Mouse (Mus musculus): ENCODE data around the gene Capns2. TPM values are rescaled to one million over a fixed set of nuclear protein-coding genes. Genes with fewer than 3 reads are reported as not detected.

Gene Capns2
- polyA plus RNA-seq, 1 experiment from 2014 or later, result 0.47 TPM

DNA sequence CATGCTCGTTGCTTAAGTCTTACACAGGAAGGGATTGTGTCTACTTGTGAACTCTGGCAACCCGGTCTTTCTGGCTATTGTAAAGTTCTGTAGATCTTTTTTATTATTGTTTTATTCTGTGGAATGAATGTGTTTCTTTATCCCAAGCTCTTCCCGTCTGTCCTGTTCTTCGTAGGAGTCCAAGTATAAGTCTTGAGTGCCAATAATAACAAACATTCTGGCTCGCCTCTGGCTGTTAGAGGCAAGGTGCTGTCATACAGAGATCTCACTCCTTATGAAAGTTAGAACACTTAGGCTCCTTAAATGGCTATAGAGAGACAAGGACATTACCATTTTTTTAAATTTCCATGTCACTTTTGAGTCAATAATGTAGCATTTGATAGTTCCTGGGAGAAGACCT lies 4.6 kb upstream of the Capns2 start:
- ATAC-seq (replicated peaks; ENCODE audit: insufficient number of reproducible peaks, low FRiP score, low TSS enrichment), result no peak
- Histone ChIP-seq H3K4me1 (ENCODE audit: control insufficient read depth, insufficient read depth, low read length) (no peaks in the 10 kb centered on the region), H3K4me3 (ENCODE audit: low read depth, low read length) (no peak overlapping the region), H3K27ac (ENCODE audit: low read depth, low read length) (no peak overlapping the region), H3K9ac (ENCODE audit: low read depth, low read length) (no peak overlapping the region), H3K36me3 (ENCODE audit: control insufficient read depth, insufficient read depth, low read length) (no peaks in the 10 kb centered on the region), H3K4me2 (no peak overlapping the region), H3K27me3 (ENCODE audit: control insufficient read depth, insufficient read depth, low read length) (no peaks in the 10 kb centered on the region), H3K9me3 (replicated peaks; ENCODE audit: control insufficient read depth, low read length) (no peaks in the 10 kb centered on the region)
- 55% methylated on average over 5 of the region's 5 CpGs for WGBS (ENCODE audit: insufficient replicate concordance)

DNA sequence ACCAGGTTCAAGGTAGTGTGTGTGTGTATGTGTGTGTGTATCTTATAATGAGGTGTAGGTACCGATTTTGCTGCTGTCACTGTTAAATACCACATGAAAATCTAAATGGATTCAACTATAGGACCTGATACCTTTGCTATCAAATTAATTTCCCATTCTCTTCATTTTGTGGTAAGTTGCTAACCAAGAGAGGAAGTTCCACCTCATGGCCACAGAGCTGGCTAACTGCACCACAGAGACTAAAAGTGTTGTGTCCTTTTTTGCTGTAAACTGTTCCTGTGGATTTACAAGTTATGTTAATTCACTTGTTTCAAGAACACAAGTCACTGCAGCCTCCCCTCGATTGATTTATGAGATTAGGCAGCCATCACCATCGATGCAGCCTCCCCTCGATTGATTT lies 3.4 kb upstream of the Capns2 start:
- WGBS (ENCODE audit: insufficient replicate concordance), result 80% methylated on average over 4 of the region's 4 CpGs

DNA sequence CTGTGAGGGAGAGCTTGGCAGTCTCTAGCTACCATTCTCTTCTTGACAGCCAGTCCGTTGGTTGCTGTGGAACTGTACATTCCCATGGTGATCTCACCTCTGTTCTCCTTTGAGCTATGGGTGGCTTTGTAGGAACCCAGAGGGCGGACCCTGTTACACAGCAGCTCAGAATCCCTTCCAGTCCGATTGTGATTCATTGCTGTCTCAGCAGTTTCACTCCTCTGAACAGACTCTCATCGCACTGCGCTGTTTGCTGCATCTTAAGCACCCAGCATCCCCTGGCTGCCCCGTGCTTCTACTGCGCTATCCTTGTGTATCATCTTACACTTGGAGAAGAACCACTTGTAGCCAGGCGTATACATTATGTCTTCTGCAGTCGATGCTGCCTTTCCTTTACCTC lies 1.6 kb upstream of the Capns2 start:
- Histone ChIP-seq H3K4me3 (ENCODE audit: low read depth, low read length) (no peak overlapping the region), H3K9ac (ENCODE audit: low read depth, low read length) (no peak overlapping the region), H3K4me2 (no peak overlapping the region), H3K4me1 (ENCODE audit: control insufficient read depth, insufficient read depth, low read length) (no peaks in the 10 kb centered on the region), H3K27ac (ENCODE audit: low read depth, low read length) (no peak overlapping the region), H3K27me3 (ENCODE audit: control insufficient read depth, insufficient read depth, low read length) (no peaks in the 10 kb centered on the region), H3K36me3 (ENCODE audit: control insufficient read depth, insufficient read depth, low read length) (no peaks in the 10 kb centered on the region), H3K9me3 (replicated peaks; ENCODE audit: control insufficient read depth, low read length) (no peaks in the 10 kb centered on the region)
- no peak for ATAC-seq (replicated peaks; ENCODE audit: insufficient number of reproducible peaks, low FRiP score, low TSS enrichment)
- 85% methylated on average over 9 of the region's 9 CpGs for WGBS (ENCODE audit: insufficient replicate concordance)

More for the DNA sequence above, 3.4 kb upstream of the Capns2 start:
- H3K9ac ChIP-seq (ENCODE audit: low read depth, low read length), result no peak overlapping the region
- H3K27me3 ChIP-seq (ENCODE audit: control insufficient read depth, insufficient read depth, low read length), result no peaks in the 10 kb centered on the region
- no peaks in the 10 kb centered on the region for H3K36me3 ChIP-seq (ENCODE audit: control insufficient read depth, insufficient read depth, low read length)
- no peaks in the 10 kb centered on the region for H3K4me1 ChIP-seq (ENCODE audit: control insufficient read depth, insufficient read depth, low read length)
- no peak overlapping the region for H3K27ac ChIP-seq (ENCODE audit: low read depth, low read length)
- no peak for ATAC-seq (replicated peaks; ENCODE audit: insufficient number of reproducible peaks, low FRiP score, low TSS enrichment)
- H3K9me3 ChIP-seq (replicated peaks; ENCODE audit: control insufficient read depth, low read length), result no peaks in the 10 kb centered on the region
- H3K4me3 ChIP-seq (ENCODE audit: low read depth, low read length), result no peak overlapping the region
- no peak overlapping the region for H3K4me2 ChIP-seq

DNA sequence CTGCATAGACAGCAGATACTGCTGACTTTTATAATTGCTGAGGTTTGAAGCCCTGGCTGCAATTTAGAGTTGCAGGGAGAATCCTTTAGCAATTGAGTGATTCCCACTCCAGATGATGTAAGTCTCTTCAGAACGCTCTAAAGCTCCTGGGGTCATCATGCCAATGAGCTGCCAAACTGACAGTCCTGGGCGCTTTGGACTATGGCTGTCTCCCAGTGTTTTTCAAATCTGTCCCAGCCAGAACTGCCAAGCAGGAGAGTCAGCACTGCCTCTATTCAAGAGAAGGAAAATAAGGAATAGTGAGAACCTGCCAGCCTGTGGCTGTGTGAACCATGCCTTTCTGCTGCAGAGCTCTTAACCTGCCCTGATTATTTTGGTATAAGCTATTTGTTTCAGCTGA lies 1.8 kb downstream of the Capns2 start:
- WGBS (ENCODE audit: insufficient replicate concordance), result 73% methylated on average over 2 of the region's 2 CpGs

DNA sequence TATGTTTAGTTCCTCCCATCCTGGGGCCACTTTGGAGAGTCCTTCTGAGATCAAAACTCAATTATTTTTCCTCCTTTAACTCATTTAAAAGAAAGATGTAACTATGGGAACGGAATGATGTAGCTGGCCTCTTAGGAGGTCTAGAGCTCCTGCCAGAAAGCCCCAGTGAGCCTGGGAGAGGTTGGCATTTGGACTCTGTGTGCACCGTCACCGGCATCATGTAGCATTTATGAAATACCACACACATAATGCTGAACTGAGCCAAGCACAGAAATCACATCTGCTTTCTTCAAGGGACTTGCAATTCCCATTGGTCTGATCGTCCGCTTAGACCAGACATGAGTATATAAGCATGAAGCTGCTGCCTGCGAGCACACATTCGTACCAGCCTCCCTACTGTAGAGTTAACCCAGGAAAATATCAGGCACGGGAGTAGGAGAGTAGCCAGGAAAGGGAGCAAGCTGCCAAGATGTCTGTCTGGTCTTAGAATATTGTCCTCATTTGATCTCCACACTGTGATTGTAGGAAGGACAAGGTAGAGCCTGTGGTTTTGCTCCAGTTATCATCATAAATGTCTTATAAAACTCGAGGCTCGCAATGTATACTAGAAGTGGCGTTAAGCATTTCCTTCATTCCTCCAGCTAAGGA lies 2.4 kb downstream of the Capns2 start:
- Histone ChIP-seq H3K36me3 (ENCODE audit: control insufficient read depth, insufficient read depth, low read length) (no peaks in the 10 kb centered on the region), H3K27ac (ENCODE audit: low read depth, low read length) (no peak overlapping the region), H3K9ac (ENCODE audit: low read depth, low read length) (no peak overlapping the region), H3K4me1 (ENCODE audit: control insufficient read depth, insufficient read depth, low read length) (no peaks in the 10 kb centered on the region), H3K9me3 (replicated peaks; ENCODE audit: control insufficient read depth, low read length) (no peaks in the 10 kb centered on the region), H3K4me2 (no peak overlapping the region), H3K27me3 (ENCODE audit: control insufficient read depth, insufficient read depth, low read length) (no peaks in the 10 kb centered on the region), H3K4me3 (ENCODE audit: low read depth, low read length) (no peak overlapping the region)
- no peak for ATAC-seq (replicated peaks; ENCODE audit: insufficient number of reproducible peaks, low FRiP score, low TSS enrichment)
- 83% methylated on average over 11 of the region's 11 CpGs for WGBS (ENCODE audit: insufficient replicate concordance)

More for the DNA sequence above, 1.8 kb downstream of the Capns2 start:
- Histone ChIP-seq H3K4me3 (ENCODE audit: low read depth, low read length) (no peak overlapping the region), H3K27ac (ENCODE audit: low read depth, low read length) (no peak overlapping the region), H3K27me3 (ENCODE audit: control insufficient read depth, insufficient read depth, low read length) (no peaks in the 10 kb centered on the region), H3K4me1 (ENCODE audit: control insufficient read depth, insufficient read depth, low read length) (no peaks in the 10 kb centered on the region), H3K36me3 (ENCODE audit: control insufficient read depth, insufficient read depth, low read length) (no peaks in the 10 kb centered on the region), H3K9me3 (replicated peaks; ENCODE audit: control insufficient read depth, low read length) (no peaks in the 10 kb centered on the region), H3K9ac (ENCODE audit: low read depth, low read length) (no peak overlapping the region), H3K4me2 (no peak overlapping the region)
- ATAC-seq (replicated peaks; ENCODE audit: insufficient number of reproducible peaks, low FRiP score, low TSS enrichment), result no peak

DNA sequence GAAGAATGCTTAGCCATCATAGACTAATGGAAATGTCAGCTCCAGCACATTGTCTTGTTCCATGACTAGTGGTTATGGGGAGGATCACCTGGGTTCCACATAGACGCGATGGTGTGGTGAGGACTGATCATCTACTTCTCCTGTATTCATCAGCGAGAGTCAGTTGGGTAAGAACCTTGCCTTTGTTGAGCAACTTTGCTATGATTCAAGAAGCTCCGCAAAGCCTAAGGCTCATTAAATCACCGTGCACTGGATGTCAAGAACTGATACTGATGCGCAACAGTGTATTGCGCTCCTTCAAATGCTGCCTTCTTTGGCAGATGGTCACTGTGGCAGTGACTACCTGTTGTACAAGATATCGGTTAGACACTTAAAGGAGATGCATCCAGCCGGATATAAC lies 5.3 kb downstream of the Capns2 start:
- Histone ChIP-seq H3K27me3 (ENCODE audit: control insufficient read depth, insufficient read depth, low read length) (no peaks in the 10 kb centered on the region), H3K9me3 (replicated peaks; ENCODE audit: control insufficient read depth, low read length) (no peaks in the 10 kb centered on the region), H3K9ac (ENCODE audit: low read depth, low read length) (no peak overlapping the region), H3K4me2 (no peak overlapping the region), H3K27ac (ENCODE audit: low read depth, low read length) (no peak overlapping the region), H3K4me1 (ENCODE audit: control insufficient read depth, insufficient read depth, low read length) (no peaks in the 10 kb centered on the region), H3K36me3 (ENCODE audit: control insufficient read depth, insufficient read depth, low read length) (no peaks in the 10 kb centered on the region), H3K4me3 (ENCODE audit: low read depth, low read length) (no peak overlapping the region)
- no peak for ATAC-seq (replicated peaks; ENCODE audit: insufficient number of reproducible peaks, low FRiP score, low TSS enrichment)
- WGBS (ENCODE audit: insufficient replicate concordance), result 89% methylated on average over 9 of the region's 9 CpGs

DNA sequence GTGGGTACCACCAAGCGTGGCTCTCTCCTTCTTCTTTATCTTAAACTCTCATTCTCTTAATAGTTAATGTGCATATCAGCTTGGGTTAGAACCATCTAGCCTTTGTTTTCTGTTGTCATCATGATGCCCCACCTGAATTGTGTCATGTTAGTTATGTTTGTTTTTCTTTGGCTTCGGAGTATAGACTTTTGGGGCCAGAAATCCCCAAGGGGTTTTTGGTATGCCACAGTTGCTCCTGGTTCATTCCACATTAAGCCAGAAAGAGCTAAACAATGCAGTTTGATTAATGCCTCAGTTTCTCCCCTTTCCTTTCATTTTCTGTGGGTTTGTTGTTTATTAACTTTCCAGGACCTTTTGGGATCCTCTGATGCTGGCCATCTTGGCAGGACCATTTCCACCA lies 7.2 kb downstream of the Capns2 start:
- Histone ChIP-seq H3K4me2 (no peak overlapping the region), H3K36me3 (ENCODE audit: control insufficient read depth, insufficient read depth, low read length) (no peaks in the 10 kb centered on the region), H3K4me1 (ENCODE audit: control insufficient read depth, insufficient read depth, low read length) (no peaks in the 10 kb centered on the region), H3K27me3 (ENCODE audit: control insufficient read depth, insufficient read depth, low read length) (no peaks in the 10 kb centered on the region), H3K9ac (ENCODE audit: low read depth, low read length) (no peak overlapping the region), H3K27ac (ENCODE audit: low read depth, low read length) (no peak overlapping the region), H3K9me3 (replicated peaks; ENCODE audit: control insufficient read depth, low read length) (no peaks in the 10 kb centered on the region), H3K4me3 (ENCODE audit: low read depth, low read length) (no peak overlapping the region)
- ATAC-seq (replicated peaks; ENCODE audit: insufficient number of reproducible peaks, low FRiP score, low TSS enrichment), result no peak
- 78% methylated on average over 2 of the region's 2 CpGs for WGBS (ENCODE audit: insufficient replicate concordance)

DNA sequence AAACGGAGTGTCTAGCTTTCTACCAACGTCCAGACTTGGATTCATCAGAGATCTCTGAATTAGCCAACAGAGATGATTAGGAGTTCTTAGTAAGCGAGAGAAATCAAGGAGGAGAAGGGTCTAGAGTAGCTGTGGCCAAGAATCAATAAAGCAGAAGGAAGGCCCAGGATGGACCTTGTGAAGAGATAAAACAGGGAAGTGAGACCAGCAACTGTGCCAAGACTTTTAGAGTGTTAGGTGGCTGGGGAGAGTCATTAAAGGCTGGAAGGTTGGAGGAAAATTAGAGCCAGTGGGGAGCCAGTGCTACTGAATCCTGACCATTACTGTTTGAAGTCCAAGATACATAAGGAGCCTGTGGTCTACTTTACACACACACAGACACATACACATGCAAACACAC lies 10.3 kb downstream of the Capns2 start:
- Histone ChIP-seq H3K9ac (ENCODE audit: low read depth, low read length) (no peak overlapping the region), H3K27ac (ENCODE audit: low read depth, low read length) (no peak overlapping the region), H3K4me1 (ENCODE audit: control insufficient read depth, insufficient read depth, low read length) (no peaks in the 10 kb centered on the region), H3K36me3 (ENCODE audit: control insufficient read depth, insufficient read depth, low read length) (no peaks in the 10 kb centered on the region), H3K4me3 (ENCODE audit: low read depth, low read length) (no peak overlapping the region), H3K9me3 (replicated peaks; ENCODE audit: control insufficient read depth, low read length) (no peaks in the 10 kb centered on the region), H3K27me3 (ENCODE audit: control insufficient read depth, insufficient read depth, low read length) (no peaks in the 10 kb centered on the region), H3K4me2 (no peak overlapping the region)
- WGBS (ENCODE audit: insufficient replicate concordance), result 76% methylated on average over 3 of the region's 3 CpGs
- ATAC-seq (replicated peaks; ENCODE audit: insufficient number of reproducible peaks, low FRiP score, low TSS enrichment), result no peak

DNA sequence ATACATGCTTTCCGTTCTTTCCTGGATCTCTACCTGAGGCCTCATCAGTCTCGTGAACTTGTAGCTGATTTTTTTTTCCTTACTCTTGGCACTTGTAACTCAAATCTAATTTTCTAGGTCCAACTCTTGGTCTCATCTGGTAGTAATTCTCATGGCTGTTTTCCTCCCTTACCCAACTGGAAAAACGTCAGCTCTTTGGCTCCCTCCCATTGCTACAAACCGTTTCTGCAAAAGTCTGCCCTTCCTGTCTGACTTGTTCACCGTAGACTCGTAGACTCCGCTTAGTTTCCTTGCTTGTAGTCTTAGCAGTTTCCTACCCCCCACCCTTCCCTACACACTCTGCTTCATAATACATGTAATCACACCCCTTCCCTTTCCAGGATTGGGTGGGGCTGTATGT lies 12.2 kb downstream of the Capns2 start:
- Histone ChIP-seq H3K27me3 (ENCODE audit: control insufficient read depth, insufficient read depth, low read length) (no peaks in the 10 kb centered on the region), H3K4me1 (ENCODE audit: control insufficient read depth, insufficient read depth, low read length) (no peaks in the 10 kb centered on the region), H3K27ac (ENCODE audit: low read depth, low read length) (no peak overlapping the region), H3K36me3 (ENCODE audit: control insufficient read depth, insufficient read depth, low read length) (no peaks in the 10 kb centered on the region), H3K9me3 (replicated peaks; ENCODE audit: control insufficient read depth, low read length) (no peaks in the 10 kb centered on the region), H3K4me3 (ENCODE audit: low read depth, low read length) (no peak overlapping the region), H3K4me2 (no peak overlapping the region), H3K9ac (ENCODE audit: low read depth, low read length) (no peak overlapping the region)
- 75% methylated on average over 7 of the region's 7 CpGs for WGBS (ENCODE audit: insufficient replicate concordance)
- no peak for ATAC-seq (replicated peaks; ENCODE audit: insufficient number of reproducible peaks, low FRiP score, low TSS enrichment)
